Mouse (Mus musculus) heart, adult 8-10 months (tissue): ENCODE data around the gene Pim2. TPM values are rescaled to one million over a fixed set of nuclear protein-coding genes. Genes with fewer than 3 reads are reported as not detected.
"Not testable (repeated sequence)": the region's sequence is repeated elsewhere in the genome, so short reads cannot be mapped to it uniquely, and the experiment has no call there.

Experiments used
- DNase-seq: peaks from one replicate; pipeline ENCODE4 v3.0.0; 2022; ENCODE audit warnings: low spot score
- total RNA-seq, 4 experiments: library from RNA; stranded (reverse); gene quantifications; 2 replicates each; pipeline ENCODE4 v1.2.4; 2022

Pim2 gene
- total RNA-seq, 4 experiments from 2014 or later, result 2.4 to 6.1 (median 3.7) TPM

DNA sequence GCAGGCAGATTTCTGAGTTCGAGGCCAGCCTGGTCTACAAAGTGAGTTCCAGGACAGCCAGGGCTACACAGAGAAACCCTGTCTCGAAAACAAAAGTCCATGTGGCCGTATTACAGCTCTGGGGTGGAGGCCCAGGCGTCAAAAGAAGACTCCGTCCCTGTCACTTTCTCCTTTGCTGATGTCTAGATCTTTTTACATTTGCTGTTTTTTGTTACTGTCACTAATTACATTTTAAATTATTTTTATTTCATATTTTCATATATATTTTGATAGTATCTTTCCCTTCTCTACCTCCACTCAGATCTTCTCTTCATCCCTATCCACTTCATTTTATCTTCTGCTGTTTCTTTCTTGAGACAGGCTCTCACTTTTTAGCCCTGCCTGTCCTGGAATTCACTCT lies 29.7 kb downstream of the Pim2 start, which contains the start of gene Gm10491:
Gm10491 (minus strand) TSS at position 101 of the 400 bp plus-strand sequence.
- DNase-seq, result no peak

DNA sequence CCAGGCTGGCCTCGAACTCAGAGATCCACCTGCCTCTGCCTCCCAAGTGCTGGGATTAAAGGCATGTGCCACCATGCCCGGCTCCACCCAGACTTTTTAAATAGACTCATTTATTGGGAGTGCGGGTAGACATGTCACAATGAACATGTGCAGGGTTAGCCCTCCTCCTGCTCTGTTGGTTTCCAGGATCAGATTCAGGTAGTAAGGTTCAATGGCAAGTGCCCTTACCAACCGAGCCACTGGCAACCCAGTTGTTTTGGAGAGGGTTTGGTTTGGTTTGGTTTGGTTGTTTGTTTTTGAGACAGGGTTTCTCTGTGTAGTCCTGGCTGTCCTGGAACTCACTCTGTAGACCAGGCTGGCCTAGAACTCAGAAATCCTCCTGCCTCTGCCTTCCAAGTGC lies 31.2 kb downstream of the Pim2 start, which contains the start of gene Gm10490:
Gm10490 (plus strand) TSS at position 301 of the 400 bp plus-strand sequence.
- not testable (repeated sequence) for DNase-seq

DNA sequence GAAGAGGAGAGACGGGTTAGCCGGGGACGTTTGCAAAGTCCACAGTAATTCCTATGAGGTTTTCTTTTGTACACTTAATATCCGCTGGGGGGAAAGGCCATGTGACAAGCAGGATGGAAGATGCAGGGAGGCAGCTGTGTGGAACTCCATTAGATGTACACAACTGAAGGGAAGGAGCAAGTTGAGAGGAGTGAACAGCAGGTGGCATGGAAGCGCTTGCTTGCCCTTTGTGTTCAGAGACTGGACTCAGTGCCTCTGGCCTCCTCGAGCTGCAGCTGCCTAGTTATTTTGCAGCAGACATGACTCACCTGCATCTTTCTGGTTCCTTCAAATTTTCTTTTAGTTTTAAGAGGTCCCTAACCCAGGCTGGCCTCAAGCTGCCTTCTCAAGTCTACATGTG lies 32.4 kb downstream of the Pim2 start:
- DNase-seq, result no peak

DNA sequence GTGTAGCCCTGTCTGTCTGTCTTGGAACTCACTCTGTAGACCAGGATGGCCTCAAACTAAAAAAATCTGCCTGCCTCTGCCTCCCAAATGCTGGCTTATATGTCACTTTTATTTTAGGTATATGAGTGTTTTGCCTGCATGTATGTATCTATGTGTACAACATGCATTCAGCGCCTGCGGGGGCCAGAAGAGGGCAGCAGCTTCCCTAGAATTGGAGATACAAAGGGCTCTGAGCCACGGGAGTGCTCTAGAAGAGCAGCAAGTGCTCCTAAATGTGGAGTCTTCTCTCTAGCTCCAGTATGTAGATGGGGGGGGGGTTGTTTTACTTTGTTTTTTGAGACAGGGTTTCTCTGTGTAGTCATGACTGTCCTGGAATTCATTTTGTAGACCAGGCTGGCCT lies 37.6 kb downstream of the Pim2 start:
- not testable (repeated sequence) for DNase-seq

DNA sequence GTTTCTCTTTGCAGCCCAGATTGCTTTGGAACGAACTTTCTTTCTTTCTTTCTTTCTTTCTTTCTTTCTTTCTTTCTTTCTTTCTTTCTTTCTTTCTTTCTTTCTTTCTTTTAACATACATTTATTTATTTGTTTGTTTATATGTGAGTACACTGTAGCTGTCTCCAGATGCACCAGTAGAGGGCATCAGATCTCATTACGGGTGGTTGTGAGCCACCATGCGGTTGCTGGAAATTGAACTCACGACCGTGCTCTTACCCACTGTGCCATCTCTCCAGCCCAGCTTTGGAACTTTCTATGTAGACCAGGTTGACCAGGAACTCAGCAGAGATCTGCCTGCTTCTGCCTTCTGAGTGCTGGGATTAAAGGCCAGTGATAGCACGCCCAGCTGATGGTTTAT lies 39.9 kb downstream of the Pim2 start:
- not testable (repeated sequence) for DNase-seq

DNA sequence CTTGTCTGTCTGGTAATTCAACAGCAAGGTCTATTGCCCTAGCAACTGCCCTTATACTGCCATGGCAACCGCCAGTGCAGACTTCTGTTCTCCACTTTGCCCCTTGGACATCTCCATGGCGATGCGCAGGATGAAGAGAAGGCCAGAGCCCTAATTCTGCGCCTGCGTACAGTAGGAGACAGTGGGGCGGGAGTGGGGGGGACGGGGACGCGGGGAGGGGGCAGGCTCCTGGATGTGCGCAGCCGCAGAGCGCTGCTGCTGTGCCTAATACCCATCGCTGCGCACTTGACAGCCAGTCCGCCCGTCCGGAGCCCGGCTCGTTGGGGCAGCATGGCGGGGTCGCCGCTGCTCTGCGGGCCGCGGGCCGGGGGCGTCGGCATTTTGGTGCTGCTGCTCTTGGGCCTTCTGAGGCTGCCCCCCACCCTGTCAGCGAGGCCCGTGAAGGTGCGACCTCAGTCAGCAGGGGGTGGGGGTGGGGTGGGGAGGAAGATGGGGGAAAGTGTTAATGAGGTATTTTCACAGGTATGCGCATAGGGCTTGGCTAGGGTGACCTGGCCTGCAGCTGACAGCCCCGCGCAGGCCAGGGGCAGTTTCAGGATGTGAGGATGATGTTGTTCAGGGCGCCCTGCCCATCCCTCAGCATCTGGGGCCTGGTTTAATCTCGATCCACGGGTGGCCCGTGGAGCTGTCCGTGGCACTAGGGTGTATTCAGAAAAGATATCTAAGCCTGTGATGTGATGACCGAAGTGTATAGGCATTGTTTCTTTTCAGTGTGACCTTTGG lies 41.7 kb downstream of the Pim2 start, which contains the start of gene Pcsk1n:
Pcsk1n (plus strand) TSS at position 222 of the 783 bp plus-strand sequence.
- no peak for DNase-seq

DNA sequence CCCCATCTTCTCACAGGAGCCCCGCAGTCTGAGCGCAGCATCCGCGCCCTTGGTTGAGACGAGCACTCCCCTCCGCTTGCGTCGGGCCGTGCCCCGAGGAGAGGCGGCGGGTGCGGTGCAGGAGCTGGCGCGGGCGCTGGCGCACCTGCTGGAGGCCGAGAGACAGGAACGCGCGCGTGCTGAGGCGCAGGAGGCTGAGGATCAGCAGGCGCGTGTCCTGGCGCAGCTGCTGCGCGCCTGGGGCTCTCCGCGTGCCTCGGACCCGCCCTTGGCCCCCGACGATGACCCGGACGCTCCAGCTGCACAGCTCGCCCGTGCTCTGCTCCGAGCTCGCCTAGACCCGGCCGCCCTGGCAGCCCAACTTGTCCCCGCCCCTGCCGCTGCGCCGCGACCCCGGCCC lies 44.0 kb downstream of the Pim2 start:
- no peak for DNase-seq

DNA sequence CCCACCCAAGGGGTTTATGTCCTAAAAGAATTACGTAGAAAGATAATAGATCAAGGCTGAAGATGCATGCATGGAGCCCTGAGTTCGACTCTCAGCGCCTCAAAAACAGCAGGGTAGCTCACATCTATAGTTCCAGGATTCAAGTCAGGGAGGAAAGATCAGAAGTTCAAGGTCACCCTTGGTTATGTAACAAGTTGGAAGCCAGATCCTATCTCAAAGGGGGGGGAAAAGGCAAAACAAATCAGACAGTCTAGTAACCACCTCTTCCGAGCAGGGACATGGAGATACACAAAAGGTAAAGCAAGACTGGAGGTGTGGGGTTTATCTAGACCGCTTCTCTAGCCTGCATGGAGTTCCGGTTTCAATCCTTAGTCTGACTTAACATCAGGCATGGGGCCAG lies 48.2 kb downstream of the Pim2 start:
- no peak for DNase-seq

DNA sequence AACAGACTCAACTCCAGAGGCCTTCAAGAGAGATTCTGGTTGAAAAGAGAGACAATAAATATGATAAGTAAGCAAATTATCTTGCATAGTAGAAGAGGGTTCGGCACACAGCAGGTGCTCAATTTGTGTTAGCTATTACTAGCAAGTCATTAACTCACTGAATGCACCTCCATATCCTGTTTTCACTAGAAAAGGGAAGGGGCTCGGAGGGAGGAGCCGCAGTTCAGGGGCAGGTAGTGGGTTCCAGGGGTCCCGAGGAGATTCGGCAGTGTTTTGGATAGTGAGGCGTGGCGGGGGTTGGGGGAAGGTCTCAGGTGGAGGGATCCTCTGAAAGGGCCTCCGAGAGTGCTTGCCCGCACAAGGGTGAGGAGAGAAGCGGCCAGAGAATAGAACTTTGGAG lies 49.1 kb downstream of the Pim2 start:
- DNase-seq, result no peak

DNA sequence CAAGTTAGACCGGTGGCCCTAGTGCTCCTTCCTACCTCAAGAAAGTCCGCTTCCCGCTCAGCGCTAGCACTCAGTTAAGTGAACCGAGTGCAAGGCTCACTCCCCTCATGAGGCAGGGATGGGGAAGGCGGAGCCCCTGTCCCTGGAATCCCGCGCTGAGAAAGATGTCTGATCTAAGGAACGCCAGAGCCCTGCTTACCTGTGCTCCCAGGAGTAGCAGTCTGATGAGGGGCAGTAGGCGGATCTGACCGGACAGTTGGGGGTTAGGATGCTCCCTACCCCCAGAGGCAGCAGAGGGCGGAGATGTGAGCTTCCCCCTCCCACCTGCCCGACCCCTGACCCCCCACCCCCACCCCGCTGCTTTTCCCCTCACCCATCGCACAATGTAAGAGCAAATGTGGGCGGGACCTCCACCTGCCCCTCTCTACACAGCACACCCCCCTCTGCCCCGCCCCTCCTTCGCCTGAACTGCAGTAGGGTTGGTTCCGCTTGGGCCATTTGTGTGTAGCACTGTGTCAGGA lies 50.3 kb downstream of the Pim2 start, which contains the start of gene Eras:
Eras (minus strand) TSS at position 338 of the 521 bp plus-strand sequence.
- no peak for DNase-seq

Other genes with a start within 250 kb of the Pim2 start
- 1 to 10 TPM; 2.9 to 5.4 (median 3.8) TPM for gene Syp, start 239.8 kb upstream of the Pim2 start, total RNA-seq
- 10 to 100 TPM; 18.8 to 22.2 (median 19.5) TPM for gene Prickle3, start 221.0 kb upstream of the Pim2 start, total RNA-seq
- gene Plp2, start 206.9 kb upstream of the Pim2 start, total RNA-seq, result 10 to 100 TPM; 39.8 to 56.9 (median 51.1) TPM
- 10 to 100 TPM; 26.1 to 30.3 (median 28.8) TPM for gene Magix, start 197.0 kb upstream of the Pim2 start, total RNA-seq
- 10 to 100 TPM; 18.3 to 21.9 (median 21.3) TPM for gene Gpkow, start 181.1 kb upstream of the Pim2 start, total RNA-seq
- 10 to 100 TPM; 34.4 to 60.5 (median 46.7) TPM for gene Wdr45, start 163.9 kb upstream of the Pim2 start, total RNA-seq
- gene Gm45208, start 156.0 kb upstream of the Pim2 start, total RNA-seq, result not detected
- 1 to 10 TPM; 4.3 to 6.7 (median 5.7) TPM for gene Praf2, start 149.8 kb upstream of the Pim2 start, total RNA-seq
- gene Ccdc120, start 127.4 kb upstream of the Pim2 start, total RNA-seq, result 1 to 10 TPM in 1 of 4 experiments, under 1 TPM in 3; 0.37 to 1.0 (median 0.73) TPM
- 10 to 100 TPM; 11.9 to 16.9 (median 14.8) TPM for gene Tfe3, start 115.7 kb upstream of the Pim2 start, total RNA-seq
- gene Gripap1, start 88.5 kb upstream of the Pim2 start, total RNA-seq, result 10 to 100 TPM; 23.1 to 26.1 (median 24.7) TPM
- under 1 TPM; 0.23 to 0.30 (median 0.27) TPM for gene Kcnd1, start 56.0 kb upstream of the Pim2 start, total RNA-seq
- 10 to 100 TPM; 20.0 to 24.9 (median 21.5) TPM for gene Otud5, start 36.9 kb upstream of the Pim2 start, total RNA-seq
- 10 to 100 TPM in 3 of 4 experiments, 1 to 10 TPM in 1; 8.9 to 18.3 (median 13.5) TPM for gene Slc35a2, start 5.8 kb downstream of the Pim2 start, total RNA-seq
- 10 to 100 TPM; 20.0 to 24.0 (median 20.9) TPM for gene Pqbp1, start 21.0 kb downstream of the Pim2 start, total RNA-seq
- 10 to 100 TPM; 44.7 to 50.5 (median 46.7) TPM for gene Timm17b, start 21.1 kb downstream of the Pim2 start, total RNA-seq
- not detected for gene Gm10491, start 29.6 kb downstream of the Pim2 start, total RNA-seq
- not detected for gene Gm10490, start 31.3 kb downstream of the Pim2 start, total RNA-seq
- gene Pcsk1n, start 41.6 kb downstream of the Pim2 start, total RNA-seq, result under 1 TPM; 0.11 to 0.20 (median 0.16) TPM
- not detected for gene Eras, start 50.3 kb downstream of the Pim2 start, total RNA-seq
- 10 to 100 TPM; 10.4 to 11.5 (median 10.9) TPM for gene Hdac6, start 69.6 kb downstream of the Pim2 start, total RNA-seq
- gene Gata1, start 99.8 kb downstream of the Pim2 start, total RNA-seq, result under 1 TPM in 1 of 4 experiments, not detected in 3; 0.32 TPM
- gene Glod5, start 140.2 kb downstream of the Pim2 start, total RNA-seq, result not detected
- 1 to 10 TPM; 4.0 to 6.4 (median 4.5) TPM for gene Suv39h1, start 196.5 kb downstream of the Pim2 start, total RNA-seq
- gene Was, start 212.2 kb downstream of the Pim2 start, total RNA-seq, result 1 to 10 TPM; 1.3 to 2.5 (median 1.6) TPM